Mouse (Mus musculus) right cerebral cortex, adult 18-20 months (tissue): ENCODE results near the gene Kansl3.

Experiments used
- DNase-seq: peaks from one replicate; pipeline ENCODE4 v3.0.0; 2022; ENCODE audit warnings: mixed read lengths

The Kansl3 gene

GRCm38 (mm10) chr1:36321164-36321563, 47.8 kb downstream of the Kansl3 start:
- no peak for DNase-seq

- DNase-seq: no peak
These were observed 53.2 kb downstream of the Kansl3 start for GRCm38 (mm10) chr1:36315776-36316100.

- no peak for DNase-seq
These were observed 53.8 kb downstream of the Kansl3 start for GRCm38 (mm10) chr1:36314959-36315775.

GRCm38 (mm10) chr1:36309498-36309901, 59.5 kb downstream of the Kansl3 start:
- peak; percentile 62 for DNase-seq

- DNase-seq: no peak
These were observed 60.0 kb downstream of the Kansl3 start for GRCm38 (mm10) chr1:36308966-36309475.

GRCm38 (mm10) chr1:36308451-36308901, 60.5 kb downstream of the Kansl3 start:
- no peak for DNase-seq

- DNase-seq: peak; percentile 91
These were observed 61.3 kb downstream of the Kansl3 start, which contains the start of gene Arid5a for GRCm38 (mm10) chr1:36307495-36308280. TSS of gene Arid5a (plus strand) at chr1:36307733.

GRCm38 (mm10) chr1:36307121-36307494, 61.9 kb downstream of the Kansl3 start:
- DNase-seq: no peak

- DNase-seq: no peak
These were observed 62.9 kb downstream of the Kansl3 start for GRCm38 (mm10) chr1:36306120-36306519.

GRCm38 (mm10) chr1:36304764-36305163, 64.2 kb downstream of the Kansl3 start:
- no peak for DNase-seq

- peak; percentile 83 for DNase-seq
These were observed 65.3 kb downstream of the Kansl3 start for GRCm38 (mm10) chr1:36303381-36304320.

- DNase-seq: no peak
These were observed 66.0 kb downstream of the Kansl3 start for GRCm38 (mm10) chr1:36302957-36303356.

- DNase-seq: no peak
These were observed 66.7 kb downstream of the Kansl3 start for GRCm38 (mm10) chr1:36302273-36302672.

- no peak for DNase-seq
These were observed 68.5 kb downstream of the Kansl3 start for GRCm38 (mm10) chr1:36300486-36300885.

GRCm38 (mm10) chr1:36299676-36300075, 69.3 kb downstream of the Kansl3 start:
- DNase-seq: no peak

GRCm38 (mm10) chr1:36299126-36299525, 69.9 kb downstream of the Kansl3 start:
- no peak for DNase-seq

- DNase-seq: no peak
These were observed 70.9 kb downstream of the Kansl3 start for GRCm38 (mm10) chr1:36298107-36298506.

- DNase-seq: no peak
These were observed 72.4 kb downstream of the Kansl3 start for GRCm38 (mm10) chr1:36296466-36297149.

- DNase-seq: no peak
These were observed 74.6 kb downstream of the Kansl3 start for GRCm38 (mm10) chr1:36294402-36294801.

GRCm38 (mm10) chr1:36293470-36293869, 75.5 kb downstream of the Kansl3 start:
- no peak for DNase-seq
